Mouse (Mus musculus) B cell, adult 62 days (primary cell): ENCODE data around the gene Spns2. TPM values are rescaled to one million over a fixed set of nuclear protein-coding genes. Genes with fewer than 3 reads are reported as not detected.

Experiments
- total RNA-seq: library from RNA; stranded (reverse); gene quantifications from 4 replicates; pipeline ENCODE4 v1.2.4, GENCODE M21; 2023

The Spns2 gene
- total RNA-seq: 35.4 to 45.3 TPM (median 38.7 TPM) in 4 replicates

GRCm38 (mm10) chr11:72489881-72490301 is at the start of gene Spns2:
Gene Spns2 (minus strand): TSS chr11:72489904.

DNA sequence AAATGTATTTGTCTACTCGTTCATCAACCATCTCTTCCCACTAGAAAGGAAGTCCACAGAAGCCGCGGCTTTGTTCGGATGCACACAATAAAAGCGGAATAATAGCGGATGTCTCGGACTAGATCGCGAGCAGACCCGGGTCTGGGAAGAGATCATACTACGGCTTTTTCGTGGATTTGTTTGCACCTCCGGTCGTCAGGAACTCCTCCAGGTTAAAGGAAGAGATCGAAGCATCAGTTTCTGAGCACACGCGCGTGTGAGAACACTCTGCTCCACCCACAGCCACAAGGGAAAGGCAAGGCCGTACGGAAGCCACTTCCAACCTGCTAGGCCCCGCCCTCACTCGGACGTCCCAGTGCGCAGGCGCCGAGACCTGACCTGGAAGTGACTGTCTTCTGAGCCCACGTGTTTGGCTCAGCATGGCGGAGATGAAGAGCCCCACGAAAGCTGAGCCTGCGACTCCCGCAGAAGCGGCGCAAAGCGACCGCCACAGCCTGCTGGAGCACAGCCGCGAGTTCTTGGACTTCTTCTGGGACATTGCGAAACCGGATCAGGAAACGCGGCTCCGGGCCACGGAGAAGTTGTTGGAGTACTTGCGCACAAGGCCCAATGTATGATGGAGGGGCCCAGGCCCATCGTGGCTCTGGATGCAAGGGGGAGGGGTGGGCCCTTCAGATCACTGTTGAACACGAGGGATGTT is 48.6 kb downstream of the Spns2 start, which contains the start of gene Mybbp1a:
Mybbp1a (plus strand) TSS at position 391 of the 700 bp plus-strand sequence.

DNA sequence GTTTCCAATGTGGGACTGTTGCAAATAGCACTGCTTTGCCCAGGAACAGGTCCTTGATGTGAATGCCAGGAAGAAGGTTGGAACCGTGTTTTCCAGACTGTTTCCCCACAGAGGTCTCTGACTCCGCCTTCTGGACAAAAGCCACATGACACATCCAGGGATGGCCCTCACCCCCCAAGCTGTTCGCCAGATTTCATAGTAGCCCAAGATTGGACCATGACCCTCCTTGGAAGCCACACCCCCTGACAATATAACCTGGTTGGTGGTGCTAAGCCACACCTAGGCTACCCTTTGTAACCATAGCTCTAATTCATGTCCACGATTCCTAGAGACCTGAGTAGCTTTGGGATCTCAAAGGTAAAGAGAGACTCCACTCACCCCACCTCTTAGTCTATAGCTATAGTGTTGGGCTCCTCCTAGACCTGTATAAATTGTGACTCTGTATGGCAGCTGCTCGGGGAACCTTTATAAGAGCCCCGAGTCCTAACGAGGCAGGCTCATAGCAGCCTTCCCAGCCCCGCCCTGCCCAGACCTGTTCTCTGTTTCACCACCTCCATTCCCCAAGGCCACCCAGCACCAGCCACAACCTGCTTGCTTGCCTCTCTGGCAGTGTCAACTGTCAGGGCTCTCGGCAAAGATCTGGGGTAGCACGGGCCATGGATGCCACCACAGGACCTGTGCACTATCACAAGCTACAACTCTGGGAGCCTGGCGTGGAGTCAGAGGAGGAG is 54.6 kb downstream of the Spns2 start, which contains the start of gene Ggt6:
Ggt6 (plus strand) TSS at position 564 of the 731 bp plus-strand sequence.

GRCm38 (mm10) chr11:72411093-72411921 is 78.4 kb downstream of the Spns2 start, which contains the start of gene Smtnl2:
Gene Smtnl2 (minus strand): TSS chr11:72411713.

Other genes starting within 250 kb of the Spns2 start
- gene Slc13a5, start 222.7 kb downstream of the Spns2 start, total RNA-seq: not detected in 4 replicates
- 29.6 to 39.2 TPM (median 35.9 TPM) in 4 replicates for gene Xaf1, start 188.3 kb downstream of the Spns2 start, total RNA-seq
- gene Fbxo39, start 175.5 kb downstream of the Spns2 start, total RNA-seq: 0.58 TPM in 1 of 4 replicates, not detected in the others
- gene Tekt1, start 127.5 kb downstream of the Spns2 start, total RNA-seq: not detected in 4 replicates
- 0.24 to 1.3 TPM (median 0.66 TPM) in 3 of 4 replicates, not detected in the other for gene Smtnl2, start 78.2 kb downstream of the Spns2 start, total RNA-seq
- not detected in 4 replicates for gene Ggt6, start 54.4 kb downstream of the Spns2 start, total RNA-seq
- gene Mybbp1a, start 48.5 kb downstream of the Spns2 start, total RNA-seq: 167 to 187 TPM (median 178 TPM) in 4 replicates
- 12.7 to 15.2 TPM (median 14.3 TPM) in 4 replicates for gene Spns3, start 60.6 kb upstream of the Spns2 start, total RNA-seq
- gene Ube2g1, start 117.4 kb upstream of the Spns2 start, total RNA-seq: 36.1 to 40.7 TPM (median 37.2 TPM) in 4 replicates
- gene Ankfy1, start 200.1 kb upstream of the Spns2 start, total RNA-seq: 102 to 112 TPM (median 103 TPM) in 4 replicates